Mouse (Mus musculus): Measurements from ENCODE around the gene Bsx. TPM values are rescaled to one million over a fixed set of nuclear protein-coding genes. Genes with fewer than 3 reads are reported as not detected.

Bsx gene
- polyA plus RNA-seq, 1 experiment from 2014 or later: not detected

DNA sequence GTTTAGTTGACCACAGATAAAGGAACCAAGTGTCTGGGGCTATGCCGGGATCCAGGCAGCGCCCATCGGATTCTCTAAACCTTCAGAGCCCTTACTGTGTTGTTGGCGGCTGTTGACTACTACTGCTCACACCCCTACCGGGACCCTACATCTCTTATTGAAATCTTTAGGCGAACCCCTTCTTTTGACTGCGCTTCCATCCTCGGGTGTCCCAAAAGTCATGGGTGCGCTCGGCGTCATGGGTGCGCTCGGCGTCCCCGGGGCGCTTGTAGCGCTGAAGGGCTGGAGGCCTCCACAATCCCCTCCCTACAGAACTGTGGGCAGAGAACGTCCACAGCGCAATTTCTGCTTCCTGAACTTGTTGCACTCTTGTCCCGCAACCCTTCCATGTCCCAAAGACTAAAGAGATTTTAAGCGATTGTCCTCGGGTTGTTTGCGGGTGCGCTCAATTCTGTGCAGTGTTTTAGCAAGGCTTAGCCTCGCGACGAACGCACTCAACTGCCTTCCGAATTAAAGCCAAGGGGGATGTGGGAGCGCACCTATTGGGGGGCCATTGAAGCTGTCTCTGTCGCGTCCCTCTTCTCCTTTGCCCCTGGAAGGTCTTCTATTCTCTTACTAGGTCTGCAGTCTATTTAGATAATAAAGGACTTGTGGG lies 4.5 kb downstream of the Bsx start:
- no peaks in the 10 kb centered on the region for H3K36me3 ChIP-seq (ENCODE audit: control insufficient read depth, insufficient read depth, low read length)
- H3K4me1 ChIP-seq (replicated peaks; ENCODE audit: control insufficient read depth, insufficient read depth, low read length): peaks cover 3% of the 10 kb centered on the region; the same call in 1 of the 2 replicates
- H3K4me2 ChIP-seq (ENCODE audit: low read depth, low read length): no peak overlapping the region
- H3K9ac ChIP-seq (ENCODE audit: low read length): no peak overlapping the region
- no peaks in the 10 kb centered on the region for H3K9me3 ChIP-seq (ENCODE audit: control insufficient read depth, low read length)
- 1% methylated on average over 32 of the region's 32 CpGs for WGBS
- no peak overlapping the region for H3K4me3 ChIP-seq (ENCODE audit: low read length)
- H3K27ac ChIP-seq (ENCODE audit: low read length): no peak overlapping the region
- ATAC-seq (ENCODE audit: low read depth): no peak
- peaks cover 83% of the 10 kb centered on the region for H3K27me3 ChIP-seq (ENCODE audit: control insufficient read depth, insufficient read depth, low read depth, low read length)

DNA sequence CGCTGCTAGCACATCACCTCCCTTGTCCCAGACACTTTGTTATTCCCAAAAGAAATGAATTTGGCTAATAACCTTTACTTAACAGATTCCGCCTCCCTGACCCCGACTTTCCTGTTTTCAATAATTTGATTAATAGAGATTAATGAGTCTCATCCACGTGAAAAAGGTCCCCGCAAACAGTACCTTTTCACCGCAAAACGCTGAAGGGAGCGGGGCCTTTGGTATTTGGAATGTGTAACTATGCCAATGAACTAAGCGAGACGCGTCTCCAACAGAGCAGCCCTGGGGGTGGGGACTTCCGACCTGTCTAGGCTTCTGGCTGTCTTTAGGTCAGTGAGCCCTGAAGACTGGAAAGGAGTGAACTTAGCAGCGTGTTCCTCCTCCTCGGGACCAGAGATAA lies 5.1 kb downstream of the Bsx start:
- 1% methylated on average over 14 of the region's 14 CpGs for WGBS
- Histone ChIP-seq H3K4me2 (ENCODE audit: low read depth, low read length) (no peak overlapping the region), H3K4me1 (replicated peaks; ENCODE audit: control insufficient read depth, insufficient read depth, low read length) (peaks cover 3% of the 10 kb centered on the region; the same call in 1 of the 2 replicates), H3K4me3 (ENCODE audit: low read length) (no peak overlapping the region), H3K9ac (ENCODE audit: low read length) (no peak overlapping the region), H3K9me3 (ENCODE audit: control insufficient read depth, low read length) (no peaks in the 10 kb centered on the region), H3K27ac (ENCODE audit: low read length) (no peak overlapping the region), H3K36me3 (ENCODE audit: control insufficient read depth, insufficient read depth, low read length) (no peaks in the 10 kb centered on the region), H3K27me3 (ENCODE audit: control insufficient read depth, insufficient read depth, low read depth, low read length) (peaks cover 78% of the 10 kb centered on the region)
- no peak for ATAC-seq (ENCODE audit: low read depth)

DNA sequence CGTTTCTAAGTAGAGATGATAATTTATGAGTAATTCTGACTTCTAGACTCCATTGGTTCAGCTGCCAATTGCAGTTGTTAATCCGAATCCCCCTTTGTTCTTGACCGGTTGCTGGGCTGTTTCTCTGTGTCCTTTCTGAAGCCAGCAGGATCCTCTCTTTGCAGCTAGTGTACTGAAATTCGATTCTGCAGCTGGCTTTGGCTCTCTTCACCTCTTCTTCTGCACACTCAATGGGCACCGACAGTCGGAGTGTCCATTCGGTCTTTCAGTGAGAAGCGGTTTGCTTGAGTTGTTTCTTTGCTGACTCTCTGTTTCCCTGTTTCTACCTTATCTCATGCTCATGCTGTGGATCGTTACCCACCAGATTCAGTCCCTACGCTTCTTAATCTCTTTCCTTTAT lies 11.7 kb downstream of the Bsx start:
- peaks cover 18% of the 10 kb centered on the region for H3K27me3 ChIP-seq (ENCODE audit: control insufficient read depth, insufficient read depth, low read depth, low read length)

DNA sequence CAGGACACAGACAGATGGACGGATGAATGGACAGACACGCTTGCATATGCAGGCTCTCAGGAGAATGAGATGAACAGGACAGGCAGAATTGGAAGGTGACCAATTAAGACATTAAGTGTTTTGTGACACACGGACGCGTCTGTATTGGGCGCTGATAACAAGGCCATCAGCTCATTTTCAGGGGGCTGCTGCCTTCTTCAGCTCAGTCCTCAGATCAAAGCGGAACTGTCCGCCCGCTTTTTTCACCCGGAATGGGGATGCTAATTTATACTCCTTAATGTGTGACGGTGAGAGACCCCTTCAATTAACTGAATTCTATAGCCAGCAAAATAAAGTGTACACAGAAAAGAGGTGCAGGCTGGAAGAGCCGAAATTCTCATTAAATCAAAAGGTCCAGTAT lies 15.5 kb downstream of the Bsx start:
- H3K9me3 ChIP-seq (ENCODE audit: control insufficient read depth, low read length): no peaks in the 10 kb centered on the region
- WGBS: 47% methylated on average over 12 of the region's 12 CpGs
- no peaks in the 10 kb centered on the region for H3K4me1 ChIP-seq (replicated peaks; ENCODE audit: control insufficient read depth, insufficient read depth, low read length)
- no peaks in the 10 kb centered on the region for H3K36me3 ChIP-seq (ENCODE audit: control insufficient read depth, insufficient read depth, low read length)
- peaks cover 2% of the 10 kb centered on the region; the same call in 1 of the 2 replicates for H3K27me3 ChIP-seq (ENCODE audit: control insufficient read depth, insufficient read depth, low read depth, low read length)
- no peak for ATAC-seq (ENCODE audit: low read depth)
- no peak overlapping the region for H3K9ac ChIP-seq (ENCODE audit: low read length)
- no peak overlapping the region for H3K27ac ChIP-seq (ENCODE audit: low read length)
- H3K4me2 ChIP-seq (ENCODE audit: low read depth, low read length): no peak overlapping the region
- H3K4me3 ChIP-seq (ENCODE audit: low read length): no peak overlapping the region

More for the DNA sequence above, 11.7 kb downstream of the Bsx start:
- Histone ChIP-seq H3K4me1 (replicated peaks; ENCODE audit: control insufficient read depth, insufficient read depth, low read length) (no peaks in the 10 kb centered on the region), H3K36me3 (ENCODE audit: control insufficient read depth, insufficient read depth, low read length) (no peaks in the 10 kb centered on the region), H3K4me3 (ENCODE audit: low read length) (no peak overlapping the region), H3K27ac (ENCODE audit: low read length) (no peak overlapping the region), H3K9ac (ENCODE audit: low read length) (no peak overlapping the region), H3K4me2 (ENCODE audit: low read depth, low read length) (no peak overlapping the region), H3K9me3 (ENCODE audit: control insufficient read depth, low read length) (no peaks in the 10 kb centered on the region)
- ATAC-seq (ENCODE audit: low read depth): no peak
- 40% methylated on average over 10 of the region's 10 CpGs for WGBS

DNA sequence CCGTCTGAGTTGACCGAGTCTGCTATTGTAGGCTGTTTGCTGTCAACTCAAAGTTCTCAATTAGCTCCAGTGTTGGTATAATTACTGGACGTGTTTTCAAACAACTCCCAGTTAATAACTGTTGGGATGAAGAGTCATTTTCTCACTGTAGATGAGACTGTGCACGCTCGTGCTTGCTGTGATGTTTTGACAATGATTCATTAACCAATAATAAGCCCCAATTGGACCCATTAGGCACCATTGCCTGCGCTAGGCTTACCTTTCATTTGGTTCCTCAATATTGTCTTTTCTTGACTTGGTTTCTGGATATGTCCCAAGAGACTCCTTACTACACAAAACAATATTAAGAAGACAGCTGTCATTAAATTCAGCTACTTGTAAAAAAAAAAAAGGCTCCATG lies 18.5 kb downstream of the Bsx start:
- Histone ChIP-seq H3K27me3 (ENCODE audit: control insufficient read depth, insufficient read depth, low read depth, low read length) (no peaks in the 10 kb centered on the region; the same call in 1 of the 2 replicates), H3K36me3 (ENCODE audit: control insufficient read depth, insufficient read depth, low read length) (no peaks in the 10 kb centered on the region), H3K4me1 (replicated peaks; ENCODE audit: control insufficient read depth, insufficient read depth, low read length) (no peaks in the 10 kb centered on the region), H3K9ac (ENCODE audit: low read length) (no peak overlapping the region), H3K4me2 (ENCODE audit: low read depth, low read length) (no peak overlapping the region), H3K9me3 (ENCODE audit: control insufficient read depth, low read length) (no peaks in the 10 kb centered on the region), H3K27ac (ENCODE audit: low read length) (no peak overlapping the region), H3K4me3 (ENCODE audit: low read length) (no peak overlapping the region)
- ATAC-seq (ENCODE audit: low read depth): no peak
- WGBS: 80% methylated on average over 6 of the region's 6 CpGs

DNA sequence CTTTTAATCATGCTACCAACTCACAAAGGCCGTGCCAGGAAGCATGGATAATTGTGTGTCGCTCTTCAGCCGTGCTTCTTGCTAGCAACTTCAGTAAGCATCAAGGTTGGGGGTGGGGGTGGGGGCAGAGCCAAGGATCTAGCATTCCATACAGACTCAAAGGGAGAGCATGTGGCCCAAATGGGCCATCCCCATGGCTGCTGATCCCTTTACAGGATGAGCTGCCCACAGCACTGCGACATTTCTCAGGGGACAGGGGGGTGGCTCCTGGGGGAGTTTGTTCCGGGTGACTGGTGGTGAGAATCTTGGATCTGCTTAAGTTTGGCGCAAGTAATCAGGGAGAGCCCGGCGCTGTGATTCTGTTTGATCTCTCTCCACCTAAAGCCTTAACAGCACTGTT lies 33.5 kb downstream of the Bsx start:
- Histone ChIP-seq H3K36me3 (ENCODE audit: control insufficient read depth, insufficient read depth, low read length) (no peaks in the 10 kb centered on the region), H3K9ac (ENCODE audit: low read length) (no peak overlapping the region), H3K27me3 (ENCODE audit: control insufficient read depth, insufficient read depth, low read depth, low read length) (no peaks in the 10 kb centered on the region), H3K9me3 (ENCODE audit: control insufficient read depth, low read length) (no peaks in the 10 kb centered on the region), H3K4me3 (ENCODE audit: low read length) (no peak overlapping the region), H3K27ac (ENCODE audit: low read length) (no peak overlapping the region), H3K4me2 (ENCODE audit: low read depth, low read length) (no peak overlapping the region), H3K4me1 (replicated peaks; ENCODE audit: control insufficient read depth, insufficient read depth, low read length) (no peaks in the 10 kb centered on the region)
- no peak for ATAC-seq (ENCODE audit: low read depth)
- 29% methylated on average over 8 of the region's 8 CpGs for WGBS

DNA sequence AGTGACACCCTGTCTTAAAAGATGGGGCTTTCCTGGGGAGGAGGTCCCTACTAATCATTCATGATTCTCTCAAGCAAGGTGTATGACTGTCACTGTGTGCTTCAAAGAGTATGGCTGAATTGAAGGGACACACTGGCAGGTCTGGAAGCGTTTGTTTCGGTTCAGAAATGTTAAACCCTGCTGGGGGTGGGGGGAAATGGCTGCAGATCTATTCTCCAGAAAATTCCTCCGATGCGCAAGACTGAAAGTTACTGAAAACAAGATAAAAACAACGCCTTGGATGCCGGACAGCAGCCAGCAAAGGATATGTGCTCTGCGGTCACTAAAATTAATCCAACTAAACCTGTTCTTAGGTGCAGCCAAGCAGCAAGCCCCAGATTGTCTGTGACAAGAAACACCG lies 34.5 kb downstream of the Bsx start:
- Histone ChIP-seq H3K4me1 (replicated peaks; ENCODE audit: control insufficient read depth, insufficient read depth, low read length) (no peaks in the 10 kb centered on the region), H3K9ac (ENCODE audit: low read length) (no peak overlapping the region), H3K27ac (ENCODE audit: low read length) (no peak overlapping the region), H3K36me3 (ENCODE audit: control insufficient read depth, insufficient read depth, low read length) (no peaks in the 10 kb centered on the region), H3K4me2 (ENCODE audit: low read depth, low read length) (no peak overlapping the region), H3K4me3 (ENCODE audit: low read length) (no peak overlapping the region), H3K9me3 (ENCODE audit: control insufficient read depth, low read length) (no peaks in the 10 kb centered on the region), H3K27me3 (ENCODE audit: control insufficient read depth, insufficient read depth, low read depth, low read length) (no peaks in the 10 kb centered on the region)
- 74% methylated on average over 8 of the region's 8 CpGs for WGBS
- no peak for ATAC-seq (ENCODE audit: low read depth)

DNA sequence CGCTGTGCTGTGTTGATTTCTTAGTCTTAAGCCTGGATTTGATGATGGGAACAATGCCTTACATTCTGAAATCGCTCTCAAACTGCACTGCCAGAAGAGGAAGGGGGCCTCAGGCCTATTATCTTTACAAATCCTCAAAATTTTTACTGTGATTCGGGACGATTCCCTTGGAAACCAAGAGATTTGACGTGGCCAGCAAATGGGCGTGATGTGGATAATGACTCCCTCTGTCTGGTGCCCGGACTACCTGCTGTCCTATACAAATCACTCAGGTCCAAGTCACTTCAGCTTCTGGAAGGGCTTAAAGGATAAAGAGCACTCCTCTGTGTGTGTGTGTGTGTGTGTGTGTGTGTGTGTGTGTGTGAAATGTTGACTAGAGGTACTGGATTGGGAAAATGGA lies 35.0 kb downstream of the Bsx start:
- H3K4me1 ChIP-seq (replicated peaks; ENCODE audit: control insufficient read depth, insufficient read depth, low read length): no peaks in the 10 kb centered on the region
- no peaks in the 10 kb centered on the region for H3K27me3 ChIP-seq (ENCODE audit: control insufficient read depth, insufficient read depth, low read depth, low read length)
- 77% methylated on average over 7 of the region's 7 CpGs for WGBS
- H3K4me3 ChIP-seq (ENCODE audit: low read length): no peak overlapping the region
- no peak overlapping the region for H3K9ac ChIP-seq (ENCODE audit: low read length)
- no peak overlapping the region for H3K4me2 ChIP-seq (ENCODE audit: low read depth, low read length)
- ATAC-seq (ENCODE audit: low read depth): no peak
- H3K36me3 ChIP-seq (ENCODE audit: control insufficient read depth, insufficient read depth, low read length): no peaks in the 10 kb centered on the region
- H3K9me3 ChIP-seq (ENCODE audit: control insufficient read depth, low read length): no peaks in the 10 kb centered on the region
- no peak overlapping the region for H3K27ac ChIP-seq (ENCODE audit: low read length)

DNA sequence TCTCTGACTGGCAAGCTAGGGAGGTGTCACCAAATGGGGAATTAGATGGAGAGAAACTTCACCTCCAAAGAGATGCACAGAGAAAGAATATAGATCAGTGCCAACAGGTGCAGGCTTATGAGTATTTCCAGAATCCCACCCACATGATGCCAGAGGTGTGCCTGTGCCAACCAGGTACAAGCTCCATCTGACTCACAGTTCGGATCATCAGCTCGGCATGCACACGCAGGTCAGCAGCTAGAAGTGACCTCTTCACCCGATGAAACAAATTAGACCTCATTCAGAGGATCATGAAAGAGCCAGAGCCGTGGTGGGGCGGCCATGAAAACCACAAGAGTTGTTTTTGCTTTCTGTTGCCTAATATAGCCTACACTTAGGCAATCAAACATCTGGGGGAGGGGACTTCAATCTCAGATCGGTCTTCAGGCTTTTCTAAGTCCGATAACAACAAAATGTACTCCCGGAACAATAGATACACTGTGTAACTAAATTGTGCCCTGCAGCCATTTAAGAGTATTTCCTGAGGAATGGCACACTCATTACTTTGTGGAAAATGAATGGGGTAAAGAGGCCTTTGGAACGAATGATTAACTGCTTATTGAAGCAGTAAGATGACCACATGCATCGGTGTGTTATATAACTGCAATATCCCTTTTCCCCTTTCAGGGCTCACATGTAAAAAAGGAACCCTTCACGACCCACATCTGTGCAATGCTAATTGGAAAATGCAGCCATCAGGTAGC lies 44.1 kb downstream of the Bsx start:
- Histone ChIP-seq H3K27me3 (ENCODE audit: control insufficient read depth, insufficient read depth, low read depth, low read length) (no peaks in the 10 kb centered on the region), H3K4me3 (ENCODE audit: low read length) (no peak overlapping the region), H3K4me2 (ENCODE audit: low read depth, low read length) (no peak overlapping the region), H3K9ac (ENCODE audit: low read length) (no peak overlapping the region), H3K36me3 (ENCODE audit: control insufficient read depth, insufficient read depth, low read length) (no peaks in the 10 kb centered on the region), H3K9me3 (ENCODE audit: control insufficient read depth, low read length) (no peaks in the 10 kb centered on the region), H3K4me1 (replicated peaks; ENCODE audit: control insufficient read depth, insufficient read depth, low read length) (no peaks in the 10 kb centered on the region), H3K27ac (ENCODE audit: low read length) (no peak overlapping the region)
- no peak for ATAC-seq (ENCODE audit: low read depth)
- 61% methylated on average over 12 of the region's 12 CpGs for WGBS

Data from lung, embryonic 16.5 days (tissue).